Mouse (Mus musculus): ENCODE measurements around the gene BC029722. TPM values are rescaled to one million over a fixed set of nuclear protein-coding genes. Genes with fewer than 3 reads are reported as not detected.

BC029722 gene
- 34.6 and 35.2 TPM in 2 replicates for polyA plus RNA-seq (2012; rRNA removed)

DNA sequence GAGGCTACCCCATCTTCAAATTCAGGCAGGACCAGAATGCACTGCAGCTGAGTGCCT lies at the start of gene BC029722:
BC029722 (minus strand) TSS at position 35 of the 57 bp plus-strand sequence.

DNA sequence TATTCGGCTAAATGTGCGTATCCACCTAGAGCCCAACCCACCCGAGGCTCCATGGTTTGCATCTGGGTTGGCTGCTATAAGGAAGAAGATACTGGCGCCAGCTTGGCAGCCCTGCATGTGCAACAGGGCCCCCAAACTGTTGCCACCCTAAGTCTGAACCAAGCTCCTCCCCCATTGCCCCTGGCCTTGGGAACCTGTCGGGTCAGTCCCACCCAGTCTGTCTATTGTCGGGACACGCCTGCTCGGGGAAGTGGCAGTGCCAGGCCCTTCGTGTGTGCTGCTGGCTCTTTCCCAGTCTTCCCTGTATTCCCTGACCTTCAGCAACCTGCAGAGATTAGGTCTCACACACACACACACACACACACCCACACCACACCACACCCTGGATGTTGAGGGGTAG lies 15.5 kb upstream of the BC029722 start, which contains the start of gene Fam83c:
Fam83c (minus strand) TSS at position 123 of the 400 bp plus-strand sequence.

DNA sequence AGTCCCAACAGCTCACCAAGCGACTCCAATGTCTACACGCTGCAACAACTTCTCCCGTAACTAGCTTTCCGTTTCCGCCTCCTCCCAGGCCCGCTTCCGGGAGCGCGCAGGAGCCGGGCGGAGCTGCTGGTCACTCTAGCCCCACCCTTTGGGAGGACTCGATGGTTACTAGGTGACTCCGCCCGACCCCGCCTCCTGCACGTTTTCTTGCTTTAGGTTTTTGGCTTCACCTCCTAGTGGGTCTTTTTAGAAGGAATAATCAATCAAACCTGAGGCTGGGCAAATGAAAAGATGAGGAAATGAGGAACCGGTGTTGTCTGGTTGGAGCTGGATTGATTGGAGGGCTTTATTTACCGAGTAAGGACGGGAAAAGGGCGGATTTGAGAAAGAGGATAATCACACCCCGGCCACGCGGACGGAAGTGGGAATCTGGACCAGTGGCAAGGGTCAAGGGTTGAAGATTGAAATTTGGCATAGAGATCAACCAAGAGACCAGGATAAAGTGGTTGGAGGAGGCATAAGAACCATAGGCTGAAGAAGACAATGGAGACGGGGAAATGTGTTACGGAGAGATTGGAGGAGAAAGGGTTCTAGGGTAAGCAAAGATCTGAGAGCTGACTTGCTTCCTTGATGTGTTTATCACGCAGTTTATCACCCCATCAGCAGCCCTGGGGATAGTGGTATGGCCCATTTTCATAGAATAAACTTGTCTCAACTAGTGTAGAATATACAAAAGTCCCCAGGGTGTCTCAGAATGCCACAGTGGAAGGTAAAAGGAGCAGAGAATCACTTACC lies 7.6 kb upstream of the BC029722 start, which contains the start of gene Eif6:
Eif6 (minus strand) TSS at position 296 of the 795 bp plus-strand sequence.

GRCm38 (mm10) chr2:155774927-155775684 lies 44.1 kb downstream of the BC029722 start, which contains the start of gene Mmp24:
TSS of gene Mmp24 (plus strand) at chr2:155775342.

Other genes with a start within 250 kb of the BC029722 start
- gene Gss, start 226.6 kb downstream of the BC029722 start, polyA plus RNA-seq (2012; rRNA removed): 8.3 TPM in 2 replicates
- gene Myh7b, start 208.2 kb downstream of the BC029722 start, polyA plus RNA-seq (2012; rRNA removed): 0.54 and 2.7 TPM in 2 replicates
- gene Trpc4ap, start 127.0 kb downstream of the BC029722 start, polyA plus RNA-seq (2012; rRNA removed): 158 and 171 TPM in 2 replicates
- 75.1 and 76.4 TPM in 2 replicates for gene Edem2, start 90.0 kb downstream of the BC029722 start, polyA plus RNA-seq (2012; rRNA removed)
- not detected in 2 replicates for gene Gm17581, start 83.6 kb downstream of the BC029722 start, polyA plus RNA-seq (2012; rRNA removed)
- gene Procr, start 68.3 kb downstream of the BC029722 start, polyA plus RNA-seq (2012; rRNA removed): 2.1 TPM in 2 replicates
- 86.0 and 89.4 TPM in 2 replicates for gene Mmp24, start 44.1 kb downstream of the BC029722 start, polyA plus RNA-seq (2012; rRNA removed)
- gene Eif6, start 7.5 kb upstream of the BC029722 start, polyA plus RNA-seq (2012; rRNA removed): 75.0 and 88.9 TPM in 2 replicates
- not detected in 2 replicates for gene Fam83c, start 15.4 kb upstream of the BC029722 start, polyA plus RNA-seq (2012; rRNA removed)
- gene Uqcc1, start 110.9 kb upstream of the BC029722 start, polyA plus RNA-seq (2012; rRNA removed): 52.4 and 54.0 TPM in 2 replicates
- gene Gm15557, start 121.3 kb upstream of the BC029722 start, polyA plus RNA-seq (2012; rRNA removed): not detected in 2 replicates
- 1.2 and 1.6 TPM in 2 replicates for gene Gdf5, start 125.9 kb upstream of the BC029722 start, polyA plus RNA-seq (2012; rRNA removed)
- 20.5 and 20.6 TPM in 2 replicates for gene Cep250, start 137.0 kb upstream of the BC029722 start, polyA plus RNA-seq (2012; rRNA removed)
- gene 6430550D23Rik, start 188.6 kb upstream of the BC029722 start, polyA plus RNA-seq (2012; rRNA removed): 2.8 and 3.5 TPM in 2 replicates
- gene Ergic3, start 188.6 kb upstream of the BC029722 start, polyA plus RNA-seq (2012; rRNA removed): 477 and 481 TPM in 2 replicates
- gene Fer1l4, start 233.5 kb upstream of the BC029722 start, polyA plus RNA-seq (2012; rRNA removed): 0.04 and 0.12 TPM in 2 replicates
- 8.9 and 9.7 TPM in 2 replicates for gene Spag4, start 245.7 kb upstream of the BC029722 start, polyA plus RNA-seq (2012; rRNA removed)